Mouse (Mus musculus) left cerebral cortex, postnatal 36 days (tissue): Measurements from ENCODE around the gene Gm45015. TPM values are rescaled to one million over a fixed set of nuclear protein-coding genes. Genes with fewer than 3 reads are reported as not detected.

Source experiments
- total RNA-seq, 2 experiments: library from RNA; stranded (reverse); gene quantifications; 2 replicates each; pipeline ENCODE4 v1.2.3; 2021

Gene Gm45015
- total RNA-seq, 2 experiments from 2014 or later, result not detected

Other genes with a start within 250 kb of the Gm45015 start
- 1 to 10 TPM; 2.9 to 4.2 TPM for gene Xlr3a, start 239.7 kb downstream of the Gm45015 start, total RNA-seq
- under 1 TPM in 1 of 2 experiments, not detected in 1; 0.70 TPM for gene Gm14685, start 219.8 kb downstream of the Gm45015 start, total RNA-seq
- not detected for gene Xlr5b, start 188.0 kb downstream of the Gm45015 start, total RNA-seq
- gene DXBay18, start 187.4 kb downstream of the Gm45015 start, total RNA-seq, result 1 to 10 TPM; 1.2 TPM
- gene Spin2d, start 159.9 kb downstream of the Gm45015 start, total RNA-seq, result not detected
- gene Xlr3b, start 144.6 kb downstream of the Gm45015 start, total RNA-seq, result 10 to 100 TPM in 1 of 2 experiments, 1 to 10 TPM in 1; 2.3 to 10.1 TPM
- gene Xlr4b, start 122.5 kb downstream of the Gm45015 start, total RNA-seq, result 1 to 10 TPM in 1 of 2 experiments, under 1 TPM in 1; 0.27 to 1.3 TPM
- gene F8a, start 108.5 kb downstream of the Gm45015 start, total RNA-seq, result 10 to 100 TPM; 14.9 to 17.3 TPM
- gene Xlr4c, start 93.7 kb downstream of the Gm45015 start, total RNA-seq, result not detected
- gene Xlr3c, start 71.5 kb downstream of the Gm45015 start, total RNA-seq, result not detected
- gene Xlr5a, start 43.9 kb downstream of the Gm45015 start, total RNA-seq, result not detected
- not detected for gene Xlr5c, start 43.9 kb downstream of the Gm45015 start, total RNA-seq
- gene Zfp275, start 5.8 kb upstream of the Gm45015 start, total RNA-seq, result 10 to 100 TPM; 17.7 to 20.3 TPM
- not detected for gene Gm18336, start 61.9 kb upstream of the Gm45015 start, total RNA-seq
- gene Zfp92, start 74.3 kb upstream of the Gm45015 start, total RNA-seq, result 1 to 10 TPM; 1.2 to 2.8 TPM
- not detected for gene Trex2, start 98.5 kb upstream of the Gm45015 start, total RNA-seq
- 1 to 10 TPM; 6.7 to 8.9 TPM for gene Haus7, start 122.2 kb upstream of the Gm45015 start, total RNA-seq
- 10 to 100 TPM; 15.2 to 19.5 TPM for gene Bgn, start 146.8 kb upstream of the Gm45015 start, total RNA-seq
- gene Atp2b3, start 166.2 kb upstream of the Gm45015 start, total RNA-seq, result 10 to 100 TPM; 95.2 to 98.6 TPM